In genomic region chr17:56288866-56289265, GRCm38 (mm10) we compare ENCODE assay signal across 8 mouse cellular contexts. TPM values are rescaled to one million over a fixed set of nuclear protein-coding genes. Genes with fewer than 3 reads are reported as not detected.
DNase-seq lines count a peak whose midpoint lies in the region; ATAC-seq and TF ChIP-seq lines count a peak whose summit lies in the region.

No protein-coding gene starts in this region.

- no peak for TF ChIP-seq CTCF in MEL (IDR thresholded peaks at IDR 0.05 in 2 of 3, conservative IDR thresholded peaks at IDR 0.05 in 1 of 3; ENCODE audit: control insufficient read depth in 1 of 3, insufficient read depth in 1 of 3, low read depth in 2 of 3, low read length in 3 of 3, poor library complexity in 1 of 3, severe bottlenecking in 1 of 3)
- TF ChIP-seq CTCF in liver, postnatal 0 days (IDR thresholded peaks at IDR 0.05; ENCODE audit: low read depth), result no peak

- peak overlapping the region; percentile 97 for H3K27ac ChIP-seq in kidney, embryonic 15.5 days
- H3K27ac ChIP-seq in MEL (ENCODE audit: control insufficient read depth, low read depth, low read length), result peak overlapping the region; percentile 75
- 0 out of 2 replicates have a peak overlapping the region, but pooled peaks have one; percentile 23 for H3K27ac ChIP-seq in forebrain, embryonic 15.5 days (replicated peaks)
- H3K27ac ChIP-seq in liver, postnatal 0 days (ENCODE audit: low read depth), result peak overlapping the region; percentile 93

- H3K9ac ChIP-seq in kidney, embryonic 15.5 days, result peak overlapping the region; percentile 52
- peak overlapping the region; percentile 57 for H3K9ac ChIP-seq in MEL (ENCODE audit: control insufficient read depth, low read depth, low read length, poor library complexity, severe bottlenecking)
- no peak overlapping the region for H3K9ac ChIP-seq in forebrain, embryonic 15.5 days (replicated peaks)
- H3K9ac ChIP-seq in liver, postnatal 0 days (replicated peaks), result no peak overlapping the region; the same call in 1 of the 2 replicates

- no peaks in the 10 kb centered on the region for H3K9me3 ChIP-seq in kidney, embryonic 15.5 days (replicated peaks)
- H3K9me3 ChIP-seq in MEL (replicated peaks; ENCODE audit: insufficient read depth, low read length), result no peaks in the 10 kb centered on the region
- no peaks in the 10 kb centered on the region for H3K9me3 ChIP-seq in forebrain, embryonic 15.5 days
- no peaks in the 10 kb centered on the region for H3K9me3 ChIP-seq in liver, postnatal 0 days (ENCODE audit: low read length)

- ATAC-seq in kidney, embryonic 15.5 days (replicated peaks; ENCODE audit: low FRiP score), result no peak
- no peak for ATAC-seq in forebrain, embryonic 15.5 days (replicated peaks)
- no peak for ATAC-seq in liver, postnatal 0 days
- no peak for ATAC-seq in granulocyte monocyte progenitor cell, adult 5-6 weeks (replicated peaks; ENCODE audit: poor library complexity, severe bottlenecking)

- H3K4me3 ChIP-seq in kidney, embryonic 15.5 days (replicated peaks), result peak overlapping the region; percentile 55
- H3K4me3 ChIP-seq in MEL (ENCODE audit: control insufficient read depth in 1 of 2, insufficient read depth in 1 of 2, low read depth in 2 of 2, low read length in 2 of 2), result peak overlapping the region; percentile 60 to 93; a peak in 3 of 4 replicates
- H3K4me3 ChIP-seq in forebrain, embryonic 15.5 days, result no peak overlapping the region
- H3K4me3 ChIP-seq in liver, postnatal 0 days (ENCODE audit: low read depth, low read length), result peak overlapping the region; percentile 61

- peaks cover 61% of the 10 kb centered on the region for H3K4me1 ChIP-seq in kidney, embryonic 15.5 days
- peaks cover 6 to 36% of the 10 kb centered on the region in 2 experiments; a peak in 3 of 4 replicates for H3K4me1 ChIP-seq in MEL (ENCODE audit: control insufficient read depth in 1 of 2, insufficient read depth in 2 of 2, low read length in 2 of 2)
- H3K4me1 ChIP-seq in forebrain, embryonic 15.5 days, result peaks cover 27% of the 10 kb centered on the region
- H3K4me1 ChIP-seq in liver, postnatal 0 days (ENCODE audit: insufficient read depth), result peaks cover 52% of the 10 kb centered on the region

- 29% methylated on average over 3 of the region's 3 CpGs for WGBS in kidney, embryonic 15.5 days
- WGBS in forebrain, embryonic 15.5 days, result 49% methylated on average over 3 of the region's 3 CpGs
- WGBS in liver, postnatal 0 days (ENCODE audit: insufficient replicate concordance), result 26% methylated on average over 3 of the region's 3 CpGs

- H3K27me3 ChIP-seq in kidney, embryonic 15.5 days, result no peaks in the 10 kb centered on the region
- H3K27me3 ChIP-seq in MEL (ENCODE audit: control insufficient read depth in 1 of 2, insufficient read depth in 2 of 2, low read length in 2 of 2), result no peaks in the 10 kb centered on the region
- no peaks in the 10 kb centered on the region for H3K27me3 ChIP-seq in forebrain, embryonic 15.5 days
- no peaks in the 10 kb centered on the region for H3K27me3 ChIP-seq in liver, postnatal 0 days (ENCODE audit: insufficient read depth, low read length)

- no peak for TF ChIP-seq POLR2A in MEL (IDR thresholded peaks at IDR 0.05; ENCODE audit: control insufficient read depth in 1 of 2, insufficient read depth in 1 of 2, low read depth in 1 of 2, low read length in 2 of 2, poor library complexity in 1 of 2)

- H3K36me3 ChIP-seq in kidney, embryonic 15.5 days, result peaks cover 34% of the 10 kb centered on the region
- H3K36me3 ChIP-seq in MEL (ENCODE audit: control insufficient read depth in 1 of 2, insufficient read depth in 2 of 2, low read length in 2 of 2), result peaks cover 0 to 21% of the 10 kb centered on the region in 2 experiments; a peak in 2 of 4 replicates
- no peaks in the 10 kb centered on the region for H3K36me3 ChIP-seq in forebrain, embryonic 15.5 days
- peaks cover 26% of the 10 kb centered on the region for H3K36me3 ChIP-seq in liver, postnatal 0 days (replicated peaks; ENCODE audit: insufficient read depth, low read length)

- no peak for TF ChIP-seq RAD21 in MEL (IDR thresholded peaks at IDR 0.05; ENCODE audit: low read depth, low read length)

- no peak for DNase-seq in kidney, adult 11 months
- DNase-seq in MEL (ENCODE audit: low read depth, low spot score), result peak; percentile 80
- DNase-seq in liver, postnatal 0 days, result no peak
- no peak for DNase-seq in cerebellum, adult 11-12 months
- no peak for DNase-seq in urinary bladder, adult 2 months (ENCODE audit: low spot score)

- H3K79me2 ChIP-seq in MEL (ENCODE audit: control insufficient read depth, insufficient read depth, low read length, poor library complexity), result no peaks in the 10 kb centered on the region; the same call in 1 of the 2 replicates

- no peak for TF ChIP-seq EP300 in MEL (IDR thresholded peaks at IDR 0.05; ENCODE audit: low read depth in 1 of 2, low read length in 2 of 2)
- no peak for TF ChIP-seq EP300 in liver, postnatal 0 days (IDR thresholded peaks at IDR 0.05; ENCODE audit: low read depth)

- peak overlapping the region; percentile 70 for H3K4me2 ChIP-seq in kidney, embryonic 15.5 days
- peak overlapping the region; percentile 42; the same call in 1 of the 2 replicates for H3K4me2 ChIP-seq in forebrain, embryonic 15.5 days (replicated peaks)
- H3K4me2 ChIP-seq in liver, postnatal 0 days (ENCODE audit: low read depth, low read length), result peak overlapping the region; percentile 86

TF ChIP-seq in MEL, 35 proteins besides CTCF, POLR2A, EP300 and RAD21 (continues in another document):
- 0 out of 2 replicates have a peak, but pooled peaks have one; percentile 7 for TF ChIP-seq CHD1 (IDR thresholded peaks at IDR 0.05; ENCODE audit: low read depth, low read length)
- peak; percentile 58; the same call in 1 of the 2 replicates for TF ChIP-seq ELF1 (IDR thresholded peaks at IDR 0.05; ENCODE audit: low read depth, low read length)

RNA-seq across cellular contexts. Expression of gene Plin3, which starts 3.8 kb away (rescaled TPM):
- 68.9 and 77.4 TPM in 2 replicates for polyA plus RNA-seq in kidney, embryonic 15.5 days (2015; fragmentation: Nextera tagmentation; extraction: Ambion mirVana)
- total RNA-seq in MEL (2012; rRNA removed), result 6.6 and 7.6 TPM in 2 replicates
- polyA plus RNA-seq in MEL (2012; ENCODE audit: insufficient read depth in 1 of 2, insufficient read length in 2 of 2, low read depth in 1 of 2, low replicate concordance in 2 of 2, missing spikeins in 1 of 2), result 10 to 100 TPM in 1 of 2 experiments, not detected in 1; 13.1 TPM
- 10.9 and 13.6 TPM in 2 replicates for polyA plus RNA-seq in forebrain, embryonic 15.5 days (2015; fragmentation: Nextera tagmentation; extraction: Ambion mirVana)
- polyA plus RNA-seq in liver, postnatal 0 days (2015; fragmentation: Nextera tagmentation; extraction: Ambion mirVana), result 25.8 and 26.8 TPM in 2 replicates
- total RNA-seq in granulocyte monocyte progenitor cell, adult 5-6 weeks (2014; fragmentation: Nextera tagmentation), result 17.0 and 19.3 TPM in 2 replicates
- 29.0 and 29.2 TPM in 2 replicates for total RNA-seq in granulocyte monocyte progenitor cell, adult 5-6 weeks (2017)
- 34.6 and 43.6 TPM in 2 replicates for polyA plus RNA-seq in urinary bladder, adult 2 months (2012; rRNA removed)

RNA-seq across cellular contexts. Expression of gene Arrdc5, which starts 11.2 kb away (rescaled TPM):
- 0.31 TPM in 1 of 2 replicates, not detected in the other for polyA plus RNA-seq in kidney, embryonic 15.5 days (2015; fragmentation: Nextera tagmentation; extraction: Ambion mirVana)
- not detected in 2 replicates for total RNA-seq in MEL (2012; rRNA removed)
- not detected for polyA plus RNA-seq in MEL (2012; ENCODE audit: insufficient read depth in 1 of 2, insufficient read length in 2 of 2, low read depth in 1 of 2, low replicate concordance in 2 of 2, missing spikeins in 1 of 2)
- not detected in 2 replicates for polyA plus RNA-seq in forebrain, embryonic 15.5 days (2015; fragmentation: Nextera tagmentation; extraction: Ambion mirVana)
- not detected in 2 replicates for polyA plus RNA-seq in liver, postnatal 0 days (2015; fragmentation: Nextera tagmentation; extraction: Ambion mirVana)
- not detected in 2 replicates for total RNA-seq in granulocyte monocyte progenitor cell, adult 5-6 weeks (2014; fragmentation: Nextera tagmentation)
- not detected in 2 replicates for total RNA-seq in granulocyte monocyte progenitor cell, adult 5-6 weeks (2017)
- not detected in 2 replicates for polyA plus RNA-seq in urinary bladder, adult 2 months (2012; rRNA removed)

RNA-seq across cellular contexts. Expression of gene Ticam1, which starts 12.3 kb away (rescaled TPM):
- polyA plus RNA-seq in kidney, embryonic 15.5 days (2015; fragmentation: Nextera tagmentation; extraction: Ambion mirVana), result 6.0 and 6.2 TPM in 2 replicates
- total RNA-seq in MEL (2012; rRNA removed), result 3.5 and 4.6 TPM in 2 replicates
- 1 to 10 TPM in 1 of 2 experiments, not detected in 1; 8.7 TPM for polyA plus RNA-seq in MEL (2012; ENCODE audit: insufficient read depth in 1 of 2, insufficient read length in 2 of 2, low read depth in 1 of 2, low replicate concordance in 2 of 2, missing spikeins in 1 of 2)
- polyA plus RNA-seq in forebrain, embryonic 15.5 days (2015; fragmentation: Nextera tagmentation; extraction: Ambion mirVana), result 1.3 and 1.7 TPM in 2 replicates
- 2.6 and 3.1 TPM in 2 replicates for polyA plus RNA-seq in liver, postnatal 0 days (2015; fragmentation: Nextera tagmentation; extraction: Ambion mirVana)
- 8.2 and 14.5 TPM in 2 replicates for total RNA-seq in granulocyte monocyte progenitor cell, adult 5-6 weeks (2014; fragmentation: Nextera tagmentation)
- total RNA-seq in granulocyte monocyte progenitor cell, adult 5-6 weeks (2017), result 2.7 and 6.1 TPM in 2 replicates
- polyA plus RNA-seq in urinary bladder, adult 2 months (2012; rRNA removed), result 8.7 and 10.0 TPM in 2 replicates

RNA-seq across cellular contexts. Expression of gene Uhrf1, which starts 14.3 kb away (rescaled TPM):
- 162 and 175 TPM in 2 replicates for polyA plus RNA-seq in kidney, embryonic 15.5 days (2015; fragmentation: Nextera tagmentation; extraction: Ambion mirVana)
- total RNA-seq in MEL (2012; rRNA removed), result 185 and 201 TPM in 2 replicates
- polyA plus RNA-seq in MEL (2012; ENCODE audit: insufficient read depth in 1 of 2, insufficient read length in 2 of 2, low read depth in 1 of 2, low replicate concordance in 2 of 2, missing spikeins in 1 of 2), result 100 to 1,000 TPM; 115 to 133 TPM
- polyA plus RNA-seq in forebrain, embryonic 15.5 days (2015; fragmentation: Nextera tagmentation; extraction: Ambion mirVana), result 55.6 and 65.1 TPM in 2 replicates
- 37.8 and 43.5 TPM in 2 replicates for polyA plus RNA-seq in liver, postnatal 0 days (2015; fragmentation: Nextera tagmentation; extraction: Ambion mirVana)
- 149 and 159 TPM in 2 replicates for total RNA-seq in granulocyte monocyte progenitor cell, adult 5-6 weeks (2014; fragmentation: Nextera tagmentation)
- 168 and 171 TPM in 2 replicates for total RNA-seq in granulocyte monocyte progenitor cell, adult 5-6 weeks (2017)
- polyA plus RNA-seq in urinary bladder, adult 2 months (2012; rRNA removed), result 4.6 and 5.3 TPM in 2 replicates

RNA-seq across cellular contexts. Expression of gene Fem1a, which starts 32.3 kb away (rescaled TPM):
- 13.1 TPM in 2 replicates for polyA plus RNA-seq in kidney, embryonic 15.5 days (2015; fragmentation: Nextera tagmentation; extraction: Ambion mirVana)
- total RNA-seq in MEL (2012; rRNA removed), result 16.2 and 21.5 TPM in 2 replicates
- polyA plus RNA-seq in MEL (2012; ENCODE audit: insufficient read depth in 1 of 2, insufficient read length in 2 of 2, low read depth in 1 of 2, low replicate concordance in 2 of 2, missing spikeins in 1 of 2), result 10 to 100 TPM in 1 of 2 experiments, not detected in 1; 17.1 TPM
- 21.4 and 22.9 TPM in 2 replicates for polyA plus RNA-seq in forebrain, embryonic 15.5 days (2015; fragmentation: Nextera tagmentation; extraction: Ambion mirVana)
- 5.1 and 5.2 TPM in 2 replicates for polyA plus RNA-seq in liver, postnatal 0 days (2015; fragmentation: Nextera tagmentation; extraction: Ambion mirVana)
- 16.8 and 17.3 TPM in 2 replicates for total RNA-seq in granulocyte monocyte progenitor cell, adult 5-6 weeks (2014; fragmentation: Nextera tagmentation)
- 25.6 and 26.5 TPM in 2 replicates for total RNA-seq in granulocyte monocyte progenitor cell, adult 5-6 weeks (2017)
- 14.4 and 17.2 TPM in 2 replicates for polyA plus RNA-seq in urinary bladder, adult 2 months (2012; rRNA removed)

Comparison
In these comparisons a context has a peak if more than half of its experiments do, and no peak if none do; other contexts are left out.
1. H3K27ac ChIP-seq: peak in every context shown above with its lines; median percentile 97 in kidney, embryonic 15.5 days; 93 in liver, postnatal 0 days; 75 in MEL; 23 in forebrain, embryonic 15.5 days.
2. H3K9ac ChIP-seq: peak in kidney, embryonic 15.5 days (single experiment) and MEL (single experiment); none in forebrain, embryonic 15.5 days (single experiment) and liver, postnatal 0 days (single experiment).
3. Peak in every context shown above with its lines, with median percentiles within 50 percentile points of each other: H3K4me2 ChIP-seq.